Mouse (Mus musculus): Measurements from ENCODE around the gene Cnrip1. TPM values are rescaled to one million over a fixed set of nuclear protein-coding genes. Genes with fewer than 3 reads are reported as not detected.
"Not testable (repeated sequence)": the region's sequence is repeated elsewhere in the genome, so short reads cannot be mapped to it uniquely, and the experiment has no call there.

Gene Cnrip1
- polyA plus RNA-seq (2016; fragmentation: Nextera tagmentation; extraction: Ambion mirVana), result 16.4 and 21.0 TPM in 2 replicates

GRCm38 (mm10) chr11:17051545-17052475, at the start of gene Cnrip1, which contains the start of gene Plek:
TSS of gene Cnrip1 (plus strand) at chr11:17051586.
TSS of gene Plek (minus strand) at chr11:17052381.
- H3K27ac ChIP-seq (replicated peaks), result peak within 1 kb of the TSS; percentile 88
- no peaks in the 10 kb centered on the region for H3K9me3 ChIP-seq (replicated peaks)
- H3K27me3 ChIP-seq (ENCODE audit: low read depth, poor library complexity, severe bottlenecking), result no peaks in the 10 kb centered on the region
- no peaks in the 10 kb centered on the region for H3K36me3 ChIP-seq
- under 1% methylated on average over 38 of the region's 38 CpGs for WGBS
- peaks cover 24% of the 10 kb centered on the region for H3K4me1 ChIP-seq
- DNase-seq (ENCODE audit: low spot score), result peak; percentile 67
- peak within 1 kb of the TSS; percentile 62 for H3K4me3 ChIP-seq

- no peaks in the 10 kb centered on the region for H3K9me3 ChIP-seq (replicated peaks)
- WGBS, result 92% methylated on average over 7 of the region's 7 CpGs
- no peak for DNase-seq (ENCODE audit: low spot score)
- H3K36me3 ChIP-seq, result no peaks in the 10 kb centered on the region
- H3K4me1 ChIP-seq, result no peaks in the 10 kb centered on the region
- no peaks in the 10 kb centered on the region for H3K27me3 ChIP-seq (ENCODE audit: low read depth, poor library complexity, severe bottlenecking)
- no peak overlapping the region for H3K27ac ChIP-seq (replicated peaks)
- no peak overlapping the region for H3K4me3 ChIP-seq
Measured at GRCm38 (mm10) chr11:17002739-17003373, 48.5 kb upstream of the Cnrip1 start.

DNA sequence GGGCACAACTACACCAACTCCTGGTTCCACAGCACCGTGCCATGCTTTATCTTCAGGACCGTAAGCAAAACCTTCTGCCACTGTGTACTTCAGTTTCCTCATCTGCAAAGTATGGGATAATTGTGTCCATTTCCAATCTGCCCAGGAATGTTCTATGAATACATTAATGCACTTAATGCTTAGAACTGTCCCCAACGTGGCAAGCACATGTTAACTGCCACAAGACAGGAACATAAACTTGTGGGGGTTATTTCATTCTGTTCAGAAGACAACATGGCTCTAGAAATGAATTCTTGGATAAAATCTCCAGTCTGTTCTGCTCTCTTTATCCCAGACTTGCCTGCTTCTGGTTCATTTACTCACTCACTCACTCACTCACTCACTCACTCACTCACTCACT, 47.6 kb upstream of the Cnrip1 start:
- Histone ChIP-seq H3K36me3 (no peaks in the 10 kb centered on the region), H3K9me3 (replicated peaks) (no peaks in the 10 kb centered on the region), H3K4me1 (no peaks in the 10 kb centered on the region), H3K27me3 (ENCODE audit: low read depth, poor library complexity, severe bottlenecking) (no peaks in the 10 kb centered on the region), H3K4me3 (no peak overlapping the region), H3K27ac (replicated peaks) (no peak overlapping the region)
- WGBS, result 78% methylated on average over 3 of the region's 3 CpGs
- no peak for DNase-seq (ENCODE audit: low spot score)

DNA sequence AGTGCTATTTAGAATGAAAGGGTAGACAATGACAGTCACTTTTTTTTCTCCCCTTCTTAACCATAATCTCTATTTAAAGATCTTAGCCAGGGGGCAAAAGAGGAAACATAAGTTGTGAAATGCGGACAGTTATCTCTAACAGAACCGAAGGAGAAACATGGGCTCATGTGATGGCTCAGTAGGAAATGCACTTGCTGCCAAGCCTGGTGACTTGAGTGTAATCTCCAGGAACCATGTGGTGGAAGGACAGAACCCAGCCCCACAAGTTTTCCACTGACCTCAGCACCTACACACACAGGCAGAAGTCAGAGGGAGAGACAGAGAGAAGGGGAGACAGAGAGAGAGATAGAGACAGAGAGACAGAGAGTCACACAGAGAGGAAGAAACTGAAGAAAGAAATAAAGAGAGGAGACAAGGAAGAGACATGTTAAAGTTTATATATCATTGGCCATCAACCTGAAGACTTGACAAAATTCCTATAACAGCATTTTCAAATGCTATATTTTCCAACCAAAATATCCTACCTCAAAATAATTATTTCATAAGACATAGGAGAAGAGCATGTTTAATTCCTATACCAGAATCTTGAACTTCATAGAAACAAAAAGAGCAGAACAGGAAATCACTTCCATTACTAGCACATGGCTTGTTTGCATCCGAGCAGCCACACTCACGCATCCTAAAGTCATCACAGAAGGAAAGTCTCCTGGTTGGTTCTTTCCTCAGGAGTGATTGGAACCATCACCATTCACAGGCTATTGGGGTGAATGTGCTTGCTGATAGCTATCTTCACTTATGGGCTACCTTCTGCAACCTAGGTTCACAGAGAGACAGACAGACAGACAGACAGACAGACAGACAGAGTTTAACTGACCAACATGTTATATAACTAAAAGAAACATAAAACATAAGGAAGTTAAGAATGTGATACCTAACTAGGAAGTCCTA, 46.2 kb upstream of the Cnrip1 start:
- H3K27me3 ChIP-seq (ENCODE audit: low read depth, poor library complexity, severe bottlenecking), result no peaks in the 10 kb centered on the region
- WGBS, result 83% methylated on average over 4 of the region's 4 CpGs
- no peak for DNase-seq (ENCODE audit: low spot score)

GRCm38 (mm10) chr11:17006526-17006925, 44.9 kb upstream of the Cnrip1 start:
- H3K4me3 ChIP-seq; DNase-seq (ENCODE audit: low spot score); H3K9me3 ChIP-seq (replicated peaks); H3K27ac ChIP-seq (replicated peaks); H3K27me3 ChIP-seq (ENCODE audit: low read depth, poor library complexity, severe bottlenecking); H3K4me1 ChIP-seq; H3K36me3 ChIP-seq: not testable (repeated sequence)
- WGBS, result 84% methylated on average over 3 of the region's 3 CpGs

More for the DNA sequence above, 46.2 kb upstream of the Cnrip1 start:
- no peaks in the 10 kb centered on the region for H3K9me3 ChIP-seq (replicated peaks)
- no peaks in the 10 kb centered on the region for H3K4me1 ChIP-seq
- no peaks in the 10 kb centered on the region for H3K36me3 ChIP-seq
- no peak overlapping the region for H3K4me3 ChIP-seq
- H3K27ac ChIP-seq (replicated peaks), result no peak overlapping the region

GRCm38 (mm10) chr11:17007517-17008173, 43.7 kb upstream of the Cnrip1 start:
- Histone ChIP-seq H3K9me3 (replicated peaks) (no peaks in the 10 kb centered on the region), H3K27me3 (ENCODE audit: low read depth, poor library complexity, severe bottlenecking) (no peaks in the 10 kb centered on the region), H3K4me1 (no peaks in the 10 kb centered on the region), H3K27ac (replicated peaks) (no peak overlapping the region), H3K4me3 (no peak overlapping the region), H3K36me3 (no peaks in the 10 kb centered on the region)
- no peak for DNase-seq (ENCODE audit: low spot score)
- 87% methylated on average over 5 of the region's 5 CpGs for WGBS

GRCm38 (mm10) chr11:17008498-17008941, 42.9 kb upstream of the Cnrip1 start:
- no peaks in the 10 kb centered on the region for H3K9me3 ChIP-seq (replicated peaks)
- no peak for DNase-seq (ENCODE audit: low spot score)
- H3K4me3 ChIP-seq, result no peak overlapping the region
- no peak overlapping the region for H3K27ac ChIP-seq (replicated peaks)
- 76% methylated on average over 7 of the region's 7 CpGs for WGBS
- H3K4me1 ChIP-seq, result no peaks in the 10 kb centered on the region
- H3K36me3 ChIP-seq, result no peaks in the 10 kb centered on the region
- no peaks in the 10 kb centered on the region for H3K27me3 ChIP-seq (ENCODE audit: low read depth, poor library complexity, severe bottlenecking)

DNA sequence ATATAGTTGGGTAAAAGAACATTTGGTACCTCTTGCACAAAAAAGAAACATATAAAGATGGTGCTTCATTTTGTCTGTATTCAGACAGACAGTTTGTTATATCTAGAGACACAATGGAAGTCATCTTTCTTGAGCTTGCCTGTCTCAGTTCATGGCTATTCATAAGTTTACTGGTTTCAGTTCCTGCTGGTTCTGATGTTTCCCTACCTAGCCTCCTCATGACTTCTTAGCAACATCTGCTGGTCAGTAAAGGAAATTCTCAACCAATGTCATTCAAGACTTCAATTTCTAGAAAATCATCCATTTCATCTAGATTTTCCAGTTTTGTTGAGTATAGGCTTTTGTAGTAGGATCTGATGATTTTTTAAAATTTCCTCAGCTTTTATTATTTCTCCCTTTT, 38.4 kb upstream of the Cnrip1 start:
- Histone ChIP-seq H3K27ac (replicated peaks) (no peak overlapping the region), H3K4me3 (no peak overlapping the region), H3K36me3 (no peaks in the 10 kb centered on the region), H3K9me3 (replicated peaks) (peaks cover 3% of the 10 kb centered on the region; the same call in 1 of the 2 replicates), H3K4me1 (no peaks in the 10 kb centered on the region), H3K27me3 (ENCODE audit: low read depth, poor library complexity, severe bottlenecking) (no peaks in the 10 kb centered on the region)
- DNase-seq (ENCODE audit: low spot score), result no peak

DNA sequence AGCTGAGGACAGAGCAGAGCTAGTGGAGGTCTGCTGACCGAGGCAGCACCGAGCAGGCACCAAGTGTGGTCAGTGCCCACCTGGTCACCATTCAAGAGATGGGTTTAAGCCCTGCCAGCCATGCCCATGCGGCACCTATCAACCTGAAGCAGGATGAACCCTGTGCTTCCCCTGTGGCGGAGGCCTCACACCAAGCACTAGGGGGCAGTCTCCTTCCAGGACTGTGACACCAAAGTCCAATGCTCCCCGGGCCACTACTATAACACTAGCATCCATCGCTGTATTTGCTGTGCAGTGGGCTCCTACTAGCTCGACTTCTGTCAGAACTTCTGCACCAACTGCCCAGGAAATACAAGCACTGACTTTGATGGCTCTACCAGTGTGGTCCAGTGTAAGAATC, 32.1 kb upstream of the Cnrip1 start:
- Histone ChIP-seq H3K9me3 (replicated peaks) (peaks cover 18% of the 10 kb centered on the region; the same call in 1 of the 2 replicates), H3K4me3 (no peak overlapping the region), H3K27me3 (ENCODE audit: low read depth, poor library complexity, severe bottlenecking) (no peaks in the 10 kb centered on the region), H3K27ac (replicated peaks) (no peak overlapping the region), H3K4me1 (no peaks in the 10 kb centered on the region), H3K36me3 (no peaks in the 10 kb centered on the region)
- 89% methylated on average over 7 of the region's 7 CpGs for WGBS
- DNase-seq (ENCODE audit: low spot score), result no peak

DNA sequence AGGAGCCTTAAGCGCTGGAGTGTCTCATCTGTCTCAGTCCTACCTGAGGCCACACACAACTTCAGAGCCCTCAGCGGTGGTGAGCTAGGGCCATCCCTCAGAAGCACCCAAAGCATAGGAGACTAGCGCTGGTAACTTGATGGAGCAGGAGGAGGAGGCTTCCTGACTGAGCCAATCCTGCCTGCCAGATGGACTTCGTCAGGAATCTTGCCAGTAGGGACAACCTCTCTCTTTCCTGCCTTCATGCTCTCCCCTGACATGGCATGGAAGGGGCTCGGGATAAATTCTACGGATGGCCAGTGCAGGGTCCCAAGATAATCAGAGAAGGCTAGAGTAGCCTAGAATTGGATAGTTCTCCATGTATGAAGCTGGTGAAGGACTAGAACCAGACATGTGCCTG, 28.2 kb upstream of the Cnrip1 start:
- DNase-seq (ENCODE audit: low spot score), result no peak
- 86% methylated on average over 6 of the region's 6 CpGs for WGBS
- Histone ChIP-seq H3K4me3 (no peak overlapping the region), H3K27ac (replicated peaks) (no peak overlapping the region), H3K9me3 (replicated peaks) (peaks cover 14% of the 10 kb centered on the region; the same call in 1 of the 2 replicates), H3K27me3 (ENCODE audit: low read depth, poor library complexity, severe bottlenecking) (no peaks in the 10 kb centered on the region), H3K36me3 (no peaks in the 10 kb centered on the region), H3K4me1 (no peaks in the 10 kb centered on the region)

- 86% methylated on average over 3 of the region's 3 CpGs for WGBS
Measured at GRCm38 (mm10) chr11:17023984-17024383, 27.4 kb upstream of the Cnrip1 start.

GRCm38 (mm10) chr11:17045806-17046205, 5.6 kb upstream of the Cnrip1 start:
- Histone ChIP-seq H3K27ac (replicated peaks) (no peak overlapping the region), H3K4me3 (no peak overlapping the region), H3K36me3 (no peaks in the 10 kb centered on the region), H3K4me1 (no peaks in the 10 kb centered on the region), H3K27me3 (ENCODE audit: low read depth, poor library complexity, severe bottlenecking) (no peaks in the 10 kb centered on the region), H3K9me3 (replicated peaks) (no peaks in the 10 kb centered on the region)
- no peak for DNase-seq (ENCODE audit: low spot score)
- 89% methylated on average over 2 of the region's 2 CpGs for WGBS

More at GRCm38 (mm10) chr11:17023984-17024383, 27.4 kb upstream of the Cnrip1 start:
- Histone ChIP-seq H3K9me3 (replicated peaks) (peaks cover 7% of the 10 kb centered on the region; the same call in 1 of the 2 replicates), H3K27me3 (ENCODE audit: low read depth, poor library complexity, severe bottlenecking) (no peaks in the 10 kb centered on the region), H3K36me3 (no peaks in the 10 kb centered on the region), H3K4me1 (no peaks in the 10 kb centered on the region), H3K4me3 (no peak overlapping the region), H3K27ac (replicated peaks) (no peak overlapping the region)
- no peak for DNase-seq (ENCODE audit: low spot score)
